Mouse (Mus musculus) C2C12 (cell line): ENCODE measurements around the gene Kif19a.

Experiments
- CEBPB ChIP-seq: IDR thresholded peaks from one replicate; pipeline ENCODE4 v1.6.1; 2011; ENCODE audit warnings: low read depth, mild to moderate bottlenecking, control low read depth, moderate library complexity
- CTCF ChIP-seq: IDR thresholded peaks from one replicate; pipeline ENCODE4 v1.5.1; 2011; ENCODE audit not compliant: control insufficient read depth, insufficient read depth, insufficient read length
- FOSL1 ChIP-seq: IDR thresholded peaks from one replicate; pipeline ENCODE4 v1.8.0; 2011; ENCODE audit warnings: mild to moderate bottlenecking, low read length; ENCODE audit not compliant: poor library complexity, insufficient read depth, severe bottlenecking
- MAX ChIP-seq: IDR thresholded peaks from one replicate; pipeline ENCODE4 v1.6.1; 2011; ENCODE audit warnings: mild to moderate bottlenecking, control low read depth
- MYOD1 ChIP-seq: IDR thresholded peaks from one replicate; pipeline ENCODE4 v1.6.1; 2011; ENCODE audit warnings: low read depth; ENCODE audit not compliant: control insufficient read depth, insufficient read length
- MYOG ChIP-seq: IDR thresholded peaks from one replicate; pipeline ENCODE4 v1.6.1; 2011; ENCODE audit not compliant: control insufficient read depth, insufficient read length; ENCODE audit errors: extremely low read depth
- USF1 ChIP-seq: IDR thresholded peaks from one replicate; pipeline ENCODE4 v1.6.1; 2011; ENCODE audit warnings: low read depth, mild to moderate bottlenecking, control low read depth, moderate library complexity

DNA sequence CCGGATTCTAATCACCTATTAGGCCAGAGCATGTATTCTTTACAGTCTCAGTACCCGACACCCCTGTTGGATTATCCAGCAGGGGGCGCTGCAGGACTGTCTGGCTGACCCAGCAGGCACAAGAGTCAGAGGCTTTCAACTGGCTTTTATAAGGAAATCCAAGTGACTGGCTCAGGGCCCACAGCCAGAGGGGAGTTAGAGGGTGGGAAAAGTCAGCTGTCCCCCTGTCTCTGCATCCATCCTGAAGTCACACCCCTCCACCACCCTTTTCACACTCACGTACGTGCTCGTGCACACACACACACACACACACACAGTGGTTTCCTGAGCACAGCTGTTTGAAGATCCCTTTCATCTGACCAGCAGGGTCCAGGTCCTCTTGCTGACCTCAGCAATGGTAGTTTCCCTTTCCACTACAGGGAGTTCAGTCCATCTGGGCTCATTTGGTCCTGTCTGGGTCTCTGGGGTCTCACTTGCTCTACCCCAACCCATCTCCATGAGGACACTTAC is 47.6 kb downstream of the Kif19a start:
- TF ChIP-seq CTCF (peak; percentile 67), MAX (no peak), USF1 (no peak), MYOG (no peak), MYOD1 (no peak), FOSL1 (no peak), CEBPB (no peak)
